Mouse (Mus musculus): ENCODE data around the gene Uchl4. TPM values are rescaled to one million over a fixed set of nuclear protein-coding genes. Genes with fewer than 3 reads are reported as not detected.
"Not testable (repeated sequence)": the region's sequence is repeated elsewhere in the genome, so short reads cannot be mapped to it uniquely, and the experiment has no call there.

The Uchl4 gene
- polyA plus RNA-seq (2015; fragmentation: Nextera tagmentation; extraction: Ambion mirVana) = 2.1 and 4.3 TPM in 2 replicates

DNA sequence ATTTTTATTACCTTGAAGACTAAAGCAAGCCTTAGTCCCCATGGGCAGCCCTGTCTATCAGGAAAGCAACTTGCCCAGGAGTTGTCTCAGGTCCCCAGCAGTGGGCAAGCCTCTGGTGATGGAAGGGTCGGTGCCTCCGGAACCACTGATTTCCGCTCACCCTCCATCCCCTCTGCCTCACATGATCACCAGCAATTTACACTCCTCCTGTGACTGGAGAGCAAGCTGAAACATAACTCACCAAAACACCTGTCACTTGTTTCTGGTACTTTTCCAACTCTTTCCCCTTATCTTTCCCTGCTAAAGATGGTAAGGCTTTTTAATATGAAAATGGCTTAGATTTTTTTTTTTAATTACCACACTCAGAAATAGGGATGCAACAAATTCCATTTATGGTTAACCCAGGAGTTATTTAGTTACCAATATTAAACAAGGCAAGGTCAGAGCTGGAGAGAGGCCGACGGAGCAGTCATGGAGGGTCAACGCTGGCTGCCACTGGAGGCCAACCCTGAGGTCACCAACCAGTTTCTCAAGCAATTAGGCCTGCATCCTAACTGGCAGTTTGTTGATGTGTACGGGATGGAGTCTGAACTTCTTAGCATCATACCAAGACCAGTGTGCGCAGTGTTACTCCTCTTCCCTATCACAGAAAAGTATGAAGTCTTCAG, at the start of gene Uchl4:
Gene Uchl4 (plus strand): TSS at position 434 of the 668 bp plus-strand sequence.
- WGBS = 95% methylated on average over 8 of the region's 8 CpGs
- no peaks in the 10 kb centered on the region for H3K9me3 ChIP-seq (ENCODE audit: control insufficient read depth, low read length)
- H3K4me1 ChIP-seq (ENCODE audit: control insufficient read depth, insufficient read depth, low read depth, low read length) = peaks cover 10% of the 10 kb centered on the region
- no peak within 1 kb of the TSS for H3K27ac ChIP-seq (ENCODE audit: low read depth, low read length)
- H3K36me3 ChIP-seq (ENCODE audit: control insufficient read depth, insufficient read depth, low read length) = no peaks in the 10 kb centered on the region
- H3K4me3 ChIP-seq (ENCODE audit: low read length) = no peak within 1 kb of the TSS
- no peak within 1 kb of the TSS for H3K9ac ChIP-seq (ENCODE audit: low read depth, low read length)
- H3K27me3 ChIP-seq (replicated peaks; ENCODE audit: control insufficient read depth, insufficient read depth, low read length) = no peaks in the 10 kb centered on the region
- ATAC-seq = no peak
- H3K4me2 ChIP-seq (ENCODE audit: low read length) = no peak within 1 kb of the TSS

GRCm38 (mm10) chr9:64193879-64194278, 41.1 kb upstream of the Uchl4 start:
- no peak for ATAC-seq
- no peaks in the 10 kb centered on the region for H3K9me3 ChIP-seq (ENCODE audit: control insufficient read depth, low read length)
- H3K4me2 ChIP-seq (ENCODE audit: low read length) = no peak overlapping the region
- H3K36me3 ChIP-seq (ENCODE audit: control insufficient read depth, insufficient read depth, low read length) = peaks cover 17% of the 10 kb centered on the region
- 100% methylated on average over 1 of the region's 1 CpGs for WGBS
- H3K27me3 ChIP-seq (replicated peaks; ENCODE audit: control insufficient read depth, insufficient read depth, low read length) = no peaks in the 10 kb centered on the region
- no peaks in the 10 kb centered on the region for H3K4me1 ChIP-seq (ENCODE audit: control insufficient read depth, insufficient read depth, low read depth, low read length)
- no peak overlapping the region for H3K9ac ChIP-seq (ENCODE audit: low read depth, low read length)
- no peak overlapping the region for H3K4me3 ChIP-seq (ENCODE audit: low read length)
- no peak overlapping the region for H3K27ac ChIP-seq (ENCODE audit: low read depth, low read length)

- 72% methylated on average over 4 of the region's 4 CpGs for WGBS
- H3K4me2 ChIP-seq (ENCODE audit: low read length) = no peak overlapping the region
Measured at GRCm38 (mm10) chr9:64195554-64195953, 39.4 kb upstream of the Uchl4 start.

DNA sequence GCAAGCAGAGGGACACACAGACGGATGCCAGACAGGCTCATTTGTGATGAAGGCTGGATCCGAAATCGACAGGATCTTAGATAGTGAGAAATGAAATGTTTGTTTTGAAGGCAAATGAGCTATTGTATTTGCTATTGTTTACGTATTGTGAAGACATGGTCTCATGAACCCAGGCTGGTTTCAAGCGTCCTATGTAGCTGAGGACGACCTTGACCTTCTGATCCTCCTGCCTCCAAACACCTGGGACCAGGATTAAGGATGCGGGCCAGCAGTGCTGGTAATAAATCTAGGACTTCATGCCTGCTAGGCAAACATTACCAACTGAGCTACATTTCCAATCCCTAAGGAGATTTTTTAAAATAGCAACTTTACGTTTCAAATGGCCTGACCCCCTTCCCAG, 37.5 kb upstream of the Uchl4 start:
- no peak overlapping the region for H3K4me2 ChIP-seq (ENCODE audit: low read length)
- no peaks in the 10 kb centered on the region for H3K4me1 ChIP-seq (ENCODE audit: control insufficient read depth, insufficient read depth, low read depth, low read length)
- no peak overlapping the region for H3K27ac ChIP-seq (ENCODE audit: low read depth, low read length)
- ATAC-seq = no peak
- H3K9ac ChIP-seq (ENCODE audit: low read depth, low read length) = no peak overlapping the region
- peaks cover 5% of the 10 kb centered on the region; the same call in 1 of the 2 replicates for H3K36me3 ChIP-seq (ENCODE audit: control insufficient read depth, insufficient read depth, low read length)
- 86% methylated on average over 8 of the region's 8 CpGs for WGBS
- no peaks in the 10 kb centered on the region for H3K9me3 ChIP-seq (ENCODE audit: control insufficient read depth, low read length)
- no peak overlapping the region for H3K4me3 ChIP-seq (ENCODE audit: low read length)
- no peaks in the 10 kb centered on the region for H3K27me3 ChIP-seq (replicated peaks; ENCODE audit: control insufficient read depth, insufficient read depth, low read length)

More at GRCm38 (mm10) chr9:64195554-64195953, 39.4 kb upstream of the Uchl4 start:
- H3K27ac ChIP-seq (ENCODE audit: low read depth, low read length) = no peak overlapping the region
- no peaks in the 10 kb centered on the region for H3K4me1 ChIP-seq (ENCODE audit: control insufficient read depth, insufficient read depth, low read depth, low read length)
- peaks cover 14% of the 10 kb centered on the region for H3K36me3 ChIP-seq (ENCODE audit: control insufficient read depth, insufficient read depth, low read length)
- H3K27me3 ChIP-seq (replicated peaks; ENCODE audit: control insufficient read depth, insufficient read depth, low read length) = no peaks in the 10 kb centered on the region
- no peaks in the 10 kb centered on the region for H3K9me3 ChIP-seq (ENCODE audit: control insufficient read depth, low read length)
- ATAC-seq = no peak
- H3K4me3 ChIP-seq (ENCODE audit: low read length) = no peak overlapping the region
- no peak overlapping the region for H3K9ac ChIP-seq (ENCODE audit: low read depth, low read length)

- H3K4me1 ChIP-seq (ENCODE audit: control insufficient read depth, insufficient read depth, low read depth, low read length) = no peaks in the 10 kb centered on the region
- peaks cover 4% of the 10 kb centered on the region for H3K36me3 ChIP-seq (ENCODE audit: control insufficient read depth, insufficient read depth, low read length)
- 92% methylated on average over 5 of the region's 5 CpGs for WGBS
- H3K27ac ChIP-seq (ENCODE audit: low read depth, low read length) = no peak overlapping the region
- ATAC-seq = no peak
- H3K4me2 ChIP-seq (ENCODE audit: low read length) = no peak overlapping the region
- H3K4me3 ChIP-seq (ENCODE audit: low read length) = no peak overlapping the region
- no peaks in the 10 kb centered on the region for H3K27me3 ChIP-seq (replicated peaks; ENCODE audit: control insufficient read depth, insufficient read depth, low read length)
- H3K9ac ChIP-seq (ENCODE audit: low read depth, low read length) = no peak overlapping the region
- H3K9me3 ChIP-seq (ENCODE audit: control insufficient read depth, low read length) = no peaks in the 10 kb centered on the region
Measured at GRCm38 (mm10) chr9:64198068-64198762, 36.8 kb upstream of the Uchl4 start.

DNA sequence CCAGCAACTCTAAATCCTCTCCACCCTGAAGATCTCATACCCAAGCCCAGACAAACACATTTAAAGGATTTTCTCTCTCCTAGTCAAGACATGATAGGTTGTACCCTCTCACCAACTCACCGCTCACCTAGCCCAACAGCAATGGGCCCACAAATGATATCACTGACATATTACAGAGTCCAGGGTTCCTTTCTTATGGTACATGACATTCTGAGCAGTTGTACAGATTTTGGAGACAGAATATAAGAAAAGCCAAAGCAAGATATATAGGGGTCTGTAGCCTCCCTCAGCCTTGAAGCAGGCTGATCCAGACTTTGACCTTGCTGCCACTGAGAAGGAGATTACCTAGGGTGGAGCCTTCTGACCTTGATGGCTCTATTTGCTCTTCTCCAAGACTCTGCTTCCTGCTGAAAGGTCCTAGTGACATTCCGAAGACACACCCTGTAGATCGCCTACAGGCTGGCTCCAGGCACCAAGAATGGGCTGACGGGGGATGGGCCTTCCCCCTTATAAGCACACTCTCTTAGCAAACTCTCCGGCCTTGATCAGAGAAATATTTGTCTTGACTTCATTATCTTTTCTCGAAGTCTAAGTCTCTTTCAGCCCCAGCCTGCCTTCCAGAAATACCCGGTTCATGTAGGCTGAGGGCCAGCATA, 36.1 kb upstream of the Uchl4 start:
- not testable (repeated sequence) for H3K27me3 ChIP-seq (replicated peaks; ENCODE audit: control insufficient read depth, insufficient read depth, low read length); H3K9me3 ChIP-seq (ENCODE audit: control insufficient read depth, low read length); H3K4me1 ChIP-seq (ENCODE audit: control insufficient read depth, insufficient read depth, low read depth, low read length); H3K9ac ChIP-seq (ENCODE audit: low read depth, low read length); H3K36me3 ChIP-seq (ENCODE audit: control insufficient read depth, insufficient read depth, low read length); H3K27ac ChIP-seq (ENCODE audit: low read depth, low read length); H3K4me2 ChIP-seq (ENCODE audit: low read length); ATAC-seq; H3K4me3 ChIP-seq (ENCODE audit: low read length)
- 95% methylated on average over 7 of the region's 7 CpGs for WGBS

- Histone ChIP-seq H3K27ac (ENCODE audit: low read depth, low read length) (no peak overlapping the region), H3K4me3 (ENCODE audit: low read length) (no peak overlapping the region), H3K27me3 (replicated peaks; ENCODE audit: control insufficient read depth, insufficient read depth, low read length) (no peaks in the 10 kb centered on the region), H3K9ac (ENCODE audit: low read depth, low read length) (no peak overlapping the region), H3K9me3 (ENCODE audit: control insufficient read depth, low read length) (no peaks in the 10 kb centered on the region), H3K4me1 (ENCODE audit: control insufficient read depth, insufficient read depth, low read depth, low read length) (no peaks in the 10 kb centered on the region), H3K36me3 (ENCODE audit: control insufficient read depth, insufficient read depth, low read length) (peaks cover 4% of the 10 kb centered on the region; the same call in 1 of the 2 replicates), H3K4me2 (ENCODE audit: low read length) (no peak overlapping the region)
- WGBS = 77% methylated on average over 2 of the region's 2 CpGs
- ATAC-seq = no peak
Measured at GRCm38 (mm10) chr9:64199897-64200296, 35.1 kb upstream of the Uchl4 start.

- no peaks in the 10 kb centered on the region for H3K9me3 ChIP-seq (ENCODE audit: control insufficient read depth, low read length)
- H3K4me2 ChIP-seq (ENCODE audit: low read length) = no peak overlapping the region
- H3K27ac ChIP-seq (ENCODE audit: low read depth, low read length) = no peak overlapping the region
- H3K27me3 ChIP-seq (replicated peaks; ENCODE audit: control insufficient read depth, insufficient read depth, low read length) = no peaks in the 10 kb centered on the region
- ATAC-seq = no peak
- peaks cover 4% of the 10 kb centered on the region; the same call in 1 of the 2 replicates for H3K36me3 ChIP-seq (ENCODE audit: control insufficient read depth, insufficient read depth, low read length)
- H3K4me3 ChIP-seq (ENCODE audit: low read length) = no peak overlapping the region
- no peaks in the 10 kb centered on the region for H3K4me1 ChIP-seq (ENCODE audit: control insufficient read depth, insufficient read depth, low read depth, low read length)
- H3K9ac ChIP-seq (ENCODE audit: low read depth, low read length) = no peak overlapping the region
Measured at GRCm38 (mm10) chr9:64202331-64202730, 32.7 kb upstream of the Uchl4 start.

- no peak overlapping the region for H3K27ac ChIP-seq (ENCODE audit: low read depth, low read length)
- no peak for ATAC-seq
- H3K27me3 ChIP-seq (replicated peaks; ENCODE audit: control insufficient read depth, insufficient read depth, low read length) = no peaks in the 10 kb centered on the region
- H3K36me3 ChIP-seq (ENCODE audit: control insufficient read depth, insufficient read depth, low read length) = peaks cover 4% of the 10 kb centered on the region; the same call in 1 of the 2 replicates
- H3K9ac ChIP-seq (ENCODE audit: low read depth, low read length) = no peak overlapping the region
- no peaks in the 10 kb centered on the region for H3K4me1 ChIP-seq (ENCODE audit: control insufficient read depth, insufficient read depth, low read depth, low read length)
- H3K4me3 ChIP-seq (ENCODE audit: low read length) = no peak overlapping the region
- no peaks in the 10 kb centered on the region for H3K9me3 ChIP-seq (ENCODE audit: control insufficient read depth, low read length)
- H3K4me2 ChIP-seq (ENCODE audit: low read length) = no peak overlapping the region
Measured at GRCm38 (mm10) chr9:64202866-64203265, 32.1 kb upstream of the Uchl4 start.
